Mouse (Mus musculus): Measurements from ENCODE around the gene Ptpn22.

The Ptpn22 gene

DNA sequence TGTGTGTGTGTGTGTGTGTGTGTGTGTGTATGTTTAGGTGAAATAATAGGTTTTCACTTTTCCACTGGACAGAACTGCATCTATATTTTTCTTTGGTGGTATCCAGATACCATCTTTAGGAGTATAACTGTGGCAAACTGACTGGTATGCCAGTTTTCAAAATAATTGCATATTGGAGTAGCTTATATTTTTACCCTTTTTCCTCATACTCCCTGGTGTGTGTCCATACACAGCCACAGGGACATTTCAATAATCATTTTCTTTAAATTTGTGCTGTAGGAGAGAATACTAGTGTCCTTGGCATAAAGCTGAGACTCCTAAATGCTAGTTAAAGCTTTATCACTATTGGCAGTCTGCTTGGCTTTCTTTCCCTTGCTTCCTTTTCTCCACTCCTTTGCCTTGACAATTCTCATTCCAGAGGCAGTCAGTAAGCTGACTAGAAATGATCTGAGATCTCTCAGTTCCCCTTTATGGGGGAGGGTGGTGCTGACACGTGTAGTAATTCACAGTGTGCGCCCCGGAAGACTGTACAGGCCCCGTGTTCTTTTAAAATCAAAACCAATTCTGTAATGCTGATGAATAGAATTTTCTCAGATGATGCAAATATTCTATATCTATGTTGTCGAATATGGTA is 56.7 kb downstream of the Ptpn22 start:
- no peak for DNase-seq (ENCODE audit: extremely low read depth, insufficient read length, low spot score)

DNA sequence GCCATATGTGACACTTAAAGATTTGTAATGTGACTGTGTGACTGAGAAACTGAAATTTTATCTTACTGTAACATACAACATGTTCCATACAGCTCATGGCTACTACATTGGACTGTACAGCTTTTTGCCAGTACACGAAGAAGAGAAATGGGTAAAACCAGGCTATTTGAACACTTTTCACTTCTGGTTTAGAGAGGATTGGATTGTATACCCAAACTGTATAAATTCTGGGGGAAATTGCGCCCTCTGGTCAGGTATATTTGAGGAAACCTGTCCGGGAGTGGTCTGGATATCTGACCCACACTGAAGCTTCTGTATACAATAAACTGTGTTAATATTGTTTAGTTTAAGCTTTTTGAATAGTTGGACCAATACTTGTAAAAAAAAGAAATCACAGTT is 57.2 kb downstream of the Ptpn22 start:
- DNase-seq (ENCODE audit: extremely low read depth, insufficient read length, low spot score): no peak

DNA sequence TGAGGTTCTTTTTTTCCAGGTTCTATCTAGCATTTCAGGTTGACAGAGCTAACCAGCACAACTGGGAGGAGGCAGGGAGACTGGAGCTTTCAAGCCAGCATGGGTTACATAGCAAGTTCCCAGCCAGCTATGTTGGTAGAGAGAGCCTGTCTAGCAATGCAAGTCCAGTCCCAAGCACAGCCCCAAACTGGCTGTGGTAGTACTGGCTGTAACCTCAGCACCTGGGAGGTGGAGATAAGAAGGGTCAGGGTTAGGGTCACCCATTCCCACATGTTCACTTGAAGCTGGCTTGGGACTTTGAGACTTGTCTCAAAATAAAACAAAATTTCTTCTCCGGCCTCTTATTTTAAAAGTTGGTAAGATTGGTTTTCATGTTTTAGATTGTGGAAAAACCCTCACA is 60.5 kb downstream of the Ptpn22 start:
- no peak for DNase-seq (ENCODE audit: extremely low read depth, insufficient read length, low spot score)

DNA sequence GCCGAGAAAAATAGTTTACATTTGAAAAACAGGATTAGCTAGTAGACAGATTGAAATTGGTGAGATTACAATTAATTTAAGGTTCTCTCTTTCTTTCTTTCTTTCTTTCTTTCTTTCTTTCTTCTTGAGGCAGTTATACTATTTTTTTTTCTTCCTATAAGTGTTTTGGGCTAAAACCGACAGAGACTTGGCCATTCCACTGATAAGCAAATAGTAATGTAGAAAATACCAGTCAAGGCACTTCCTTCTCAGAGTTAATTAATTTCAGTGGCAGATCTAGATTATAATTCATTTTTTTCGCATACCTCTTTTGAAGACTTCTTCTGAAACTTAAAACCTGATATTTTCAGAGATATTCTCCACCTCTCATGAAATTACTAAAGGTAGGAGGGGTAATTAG is 65.7 kb downstream of the Ptpn22 start:
- no peak for DNase-seq (ENCODE audit: extremely low read depth, insufficient read length, low spot score)

GRCm38 (mm10) chr3:103927511-103927910 is 67.9 kb downstream of the Ptpn22 start:
- no peak for DNase-seq (ENCODE audit: extremely low read depth, insufficient read length, low spot score)

DNA sequence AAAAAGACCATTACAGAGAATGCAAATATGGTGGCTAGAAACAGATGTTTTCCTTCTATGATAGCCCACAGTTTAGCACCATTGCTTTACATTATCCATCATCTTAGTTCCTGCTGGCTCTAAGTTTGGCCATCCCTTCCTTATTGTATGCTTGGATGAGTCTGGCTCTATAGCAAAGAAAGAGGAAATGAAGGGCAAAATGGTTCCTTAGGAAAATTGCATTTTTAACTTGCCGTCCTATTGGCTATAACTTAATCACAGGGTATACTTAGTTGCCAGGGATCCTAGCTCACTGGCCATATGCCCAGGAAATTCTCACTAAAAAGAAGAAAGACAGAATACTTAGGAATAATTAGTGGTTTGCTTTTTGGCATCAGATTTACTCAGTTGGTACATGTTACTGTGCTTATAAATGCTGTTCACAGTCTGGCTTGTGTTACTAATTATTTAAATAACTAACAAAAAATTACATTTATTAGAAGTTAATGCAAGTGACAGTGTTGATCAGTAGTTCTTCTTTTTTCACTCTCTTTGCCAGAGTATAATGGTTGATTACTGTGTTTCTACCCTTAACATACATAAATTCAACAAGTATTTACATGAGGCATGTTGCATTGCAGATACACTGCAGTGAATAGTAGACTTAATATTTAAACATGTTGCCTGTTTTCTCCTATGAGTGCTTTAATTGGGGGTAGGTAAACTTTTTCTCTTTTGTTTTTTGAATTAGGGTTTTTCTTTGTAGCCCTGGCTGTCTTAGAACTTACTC is 85.4 kb downstream of the Ptpn22 start:
- DNase-seq (ENCODE audit: extremely low read depth, insufficient read length, low spot score): no peak

- DNase-seq (ENCODE audit: extremely low read depth, insufficient read length, low spot score): no peak
These were observed 89.1 kb downstream of the Ptpn22 start for GRCm38 (mm10) chr3:103948666-103949065.

DNA sequence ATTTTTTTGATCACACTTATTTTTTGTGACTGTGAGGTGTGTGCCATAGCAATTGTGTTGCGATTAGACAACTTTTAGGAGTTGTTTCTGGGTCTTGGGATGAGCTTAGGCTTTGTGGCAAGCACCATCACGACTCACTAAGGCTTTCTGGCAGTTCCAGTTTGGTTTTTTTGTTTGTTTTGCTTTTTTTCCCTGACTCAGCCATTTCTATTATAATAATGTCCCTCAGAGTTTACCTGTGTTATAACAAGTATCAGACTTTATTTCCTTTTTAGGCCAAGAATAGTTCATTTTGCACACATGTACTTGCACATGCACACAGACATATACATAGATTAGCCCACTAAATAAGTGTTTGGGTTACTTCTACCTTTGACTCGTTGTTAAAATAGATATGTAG is 101.0 kb downstream of the Ptpn22 start:
- no peak for DNase-seq (ENCODE audit: extremely low read depth, insufficient read length, low spot score)

Measured in 3134 (cell line).